Mouse (Mus musculus): ENCODE measurements at regions not wholly inside any gene's neighbourhood (a gene's known extent, or its start where the extent isn't known, plus 50 kb on each side); places are given as distances from the start of the nearest gene placed in this dataset.

DNA sequence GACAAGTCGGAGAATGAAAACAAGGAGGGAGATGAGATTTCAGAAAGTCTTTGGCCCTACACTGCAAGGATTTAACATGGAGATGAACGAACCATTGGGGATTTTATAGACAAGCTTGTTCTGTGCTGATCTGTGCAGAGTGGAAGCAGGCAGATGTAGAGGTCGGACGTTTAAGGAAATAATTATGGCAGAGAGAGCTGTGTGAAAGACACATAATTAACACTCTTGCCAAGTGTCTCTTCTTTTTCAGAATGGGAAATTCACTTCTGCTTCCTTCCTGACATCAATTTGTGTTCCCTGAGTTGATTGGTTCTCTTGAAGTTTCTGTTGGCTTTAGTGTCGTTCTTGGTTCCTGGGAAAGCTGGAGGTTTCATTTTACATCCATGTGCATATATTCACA, 302.3 kb upstream of the Nmur2 start:
- TF ChIP-seq CTCF (IDR thresholded peaks at IDR 0.05; ENCODE audit: borderline replicate concordance, extremely low read depth, insufficient read depth, insufficient read length) = no peak
- no peak for TF ChIP-seq POLR2A (IDR thresholded peaks at IDR 0.05; ENCODE audit: borderline replicate concordance, extremely low read depth, insufficient read depth, insufficient read length, poor library complexity, severe bottlenecking)
- peak; percentile 62 for DNase-seq (ENCODE audit: low read depth)

- DNase-seq (ENCODE audit: low read depth) = no peak
- no peak for TF ChIP-seq POLR2A (IDR thresholded peaks at IDR 0.05; ENCODE audit: borderline replicate concordance, extremely low read depth, insufficient read depth, insufficient read length, poor library complexity, severe bottlenecking)
- no peak for TF ChIP-seq CTCF (IDR thresholded peaks at IDR 0.05; ENCODE audit: borderline replicate concordance, extremely low read depth, insufficient read depth, insufficient read length)
Observed at GRCm38 (mm10) chr11:56341731-56342130, 300.9 kb upstream of the Nmur2 start.

DNA sequence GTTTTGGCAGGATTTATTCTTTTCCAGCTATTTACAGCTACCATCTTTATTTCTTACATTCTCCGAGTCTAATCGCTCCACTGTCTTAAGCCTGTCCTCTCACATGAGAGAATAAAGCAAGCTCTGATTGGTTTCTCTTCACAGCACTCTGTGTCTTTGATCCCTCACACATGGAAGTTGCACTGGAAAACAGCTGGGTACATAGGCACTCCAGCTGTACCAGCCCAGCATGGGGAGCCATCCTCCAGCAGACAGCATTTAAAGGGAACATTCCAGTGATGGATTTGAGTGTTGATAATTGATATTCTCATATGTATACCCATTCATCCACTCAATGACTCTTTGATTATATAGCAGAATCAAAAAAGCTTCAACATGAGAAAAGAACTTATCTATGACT, 300.2 kb upstream of the Nmur2 start:
- TF ChIP-seq POLR2A (IDR thresholded peaks at IDR 0.05; ENCODE audit: borderline replicate concordance, extremely low read depth, insufficient read depth, insufficient read length, poor library complexity, severe bottlenecking) (no peak), CTCF (IDR thresholded peaks at IDR 0.05; ENCODE audit: borderline replicate concordance, extremely low read depth, insufficient read depth, insufficient read length) (no peak)
- DNase-seq (ENCODE audit: low read depth) = peak; percentile 60

DNA sequence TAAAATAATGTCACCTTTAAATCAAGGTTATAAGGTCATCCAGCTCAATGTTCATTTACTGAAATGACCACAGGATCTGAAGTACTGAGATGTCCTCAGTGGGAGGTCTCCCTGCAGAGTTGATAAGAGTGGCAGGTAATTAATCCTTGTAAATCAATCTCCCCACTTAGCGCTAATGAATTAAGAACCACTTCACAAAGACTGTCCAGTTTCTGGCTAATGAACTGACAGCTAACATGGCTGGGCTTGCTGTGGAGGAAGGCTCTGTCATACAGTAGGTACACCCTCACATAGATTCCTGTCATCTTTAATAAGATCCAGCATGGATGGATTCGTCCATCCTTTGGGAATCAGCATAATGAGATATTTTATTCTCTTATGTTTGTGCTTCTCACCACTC, 297.7 kb upstream of the Nmur2 start:
- no peak for TF ChIP-seq POLR2A (IDR thresholded peaks at IDR 0.05; ENCODE audit: borderline replicate concordance, extremely low read depth, insufficient read depth, insufficient read length, poor library complexity, severe bottlenecking)
- no peak for TF ChIP-seq CTCF (IDR thresholded peaks at IDR 0.05; ENCODE audit: borderline replicate concordance, extremely low read depth, insufficient read depth, insufficient read length)
- peak; percentile 17 for DNase-seq (ENCODE audit: low read depth)

- DNase-seq (ENCODE audit: low read depth) = no peak
- no peak for TF ChIP-seq POLR2A (IDR thresholded peaks at IDR 0.05; ENCODE audit: borderline replicate concordance, extremely low read depth, insufficient read depth, insufficient read length, poor library complexity, severe bottlenecking)
- TF ChIP-seq CTCF (IDR thresholded peaks at IDR 0.05; ENCODE audit: borderline replicate concordance, extremely low read depth, insufficient read depth, insufficient read length) = no peak
Observed at GRCm38 (mm10) chr11:56335937-56336336, 295.1 kb upstream of the Nmur2 start.

DNA sequence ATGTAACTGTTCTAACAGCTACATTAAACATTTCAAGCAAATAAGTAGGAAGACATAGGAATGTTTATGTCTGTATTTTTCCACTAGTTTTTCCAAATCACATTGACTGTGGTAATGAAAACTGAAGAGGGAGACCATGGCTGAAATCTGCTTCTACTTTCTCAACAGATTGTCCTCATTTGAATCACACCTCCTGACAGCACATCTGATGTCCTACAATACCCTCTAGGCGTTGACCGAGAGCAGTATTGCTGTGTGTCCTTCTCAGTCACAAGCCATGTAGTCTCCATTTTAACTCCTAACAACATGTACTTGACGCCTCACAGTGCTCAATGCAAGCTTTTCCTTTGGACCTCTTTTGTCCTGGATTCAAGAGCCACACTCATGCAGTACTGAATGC, 279.5 kb upstream of the Nmur2 start:
- TF ChIP-seq CTCF (IDR thresholded peaks at IDR 0.05; ENCODE audit: borderline replicate concordance, extremely low read depth, insufficient read depth, insufficient read length) (no peak), POLR2A (IDR thresholded peaks at IDR 0.05; ENCODE audit: borderline replicate concordance, extremely low read depth, insufficient read depth, insufficient read length, poor library complexity, severe bottlenecking) (no peak)
- DNase-seq (ENCODE audit: low read depth) = no peak

DNA sequence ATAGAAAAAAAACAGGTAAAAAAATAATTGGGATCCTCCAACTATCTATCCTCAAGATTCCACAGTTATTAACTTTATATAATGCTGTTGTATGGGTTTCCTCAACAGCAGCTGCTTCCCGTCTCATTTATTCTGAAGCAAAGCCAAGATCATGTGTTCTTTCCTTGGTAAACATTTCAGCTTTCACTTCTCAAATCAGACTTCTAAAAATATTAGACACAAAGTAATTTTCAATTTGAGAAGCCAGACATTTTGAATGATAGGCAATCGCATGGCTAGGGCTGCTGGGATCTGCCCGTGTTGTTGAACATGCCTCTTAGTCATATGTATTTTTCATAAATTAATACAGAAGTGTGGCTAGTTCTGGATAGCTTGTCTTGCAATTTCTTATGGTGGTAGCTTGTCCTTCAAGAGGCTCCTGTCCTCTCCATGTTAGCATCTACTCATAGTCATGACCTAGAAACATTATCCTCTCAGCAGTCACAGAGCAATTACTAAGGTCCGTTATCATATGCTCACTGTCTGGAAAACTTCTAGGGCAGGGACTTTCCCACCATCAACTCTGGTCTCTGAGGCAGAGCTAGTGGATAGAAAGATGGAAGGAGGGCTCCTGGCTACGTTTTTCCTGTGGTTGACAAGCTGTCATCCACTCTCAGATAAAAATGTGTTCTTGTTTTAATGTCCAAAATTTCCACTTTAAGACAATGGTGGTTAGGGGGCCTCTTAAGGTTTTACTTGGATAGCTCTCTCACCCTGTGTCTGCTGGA, 274.6 kb upstream of the Nmur2 start:
- no peak for DNase-seq (ENCODE audit: low read depth)
- TF ChIP-seq POLR2A (IDR thresholded peaks at IDR 0.05; ENCODE audit: borderline replicate concordance, extremely low read depth, insufficient read depth, insufficient read length, poor library complexity, severe bottlenecking) = no peak
- no peak for TF ChIP-seq CTCF (IDR thresholded peaks at IDR 0.05; ENCODE audit: borderline replicate concordance, extremely low read depth, insufficient read depth, insufficient read length)

DNA sequence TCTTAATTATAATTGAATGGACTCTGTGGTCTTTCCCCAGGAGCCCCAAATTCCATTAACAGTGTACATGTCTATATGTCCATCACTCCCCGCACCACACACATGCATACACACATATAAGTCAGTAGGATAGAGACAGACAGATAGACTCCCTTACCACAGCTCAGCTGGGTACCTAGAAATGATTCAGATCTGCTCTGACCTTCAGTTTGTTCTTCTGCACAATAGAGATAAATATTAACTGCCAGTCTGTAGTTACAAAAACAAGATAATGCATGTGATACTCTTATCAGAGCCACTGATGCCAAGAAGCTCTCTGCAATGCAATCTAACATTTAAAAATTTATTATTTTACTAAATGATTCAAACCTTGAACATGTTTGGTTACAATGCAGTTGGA, 268.7 kb upstream of the Nmur2 start:
- DNase-seq (ENCODE audit: low read depth) = no peak
- TF ChIP-seq CTCF (IDR thresholded peaks at IDR 0.05; ENCODE audit: borderline replicate concordance, extremely low read depth, insufficient read depth, insufficient read length) (no peak), POLR2A (IDR thresholded peaks at IDR 0.05; ENCODE audit: borderline replicate concordance, extremely low read depth, insufficient read depth, insufficient read length, poor library complexity, severe bottlenecking) (no peak)

- peak; percentile 52 for DNase-seq (ENCODE audit: low read depth)
Observed at GRCm38 (mm10) chr11:56308383-56309105, 267.7 kb upstream of the Nmur2 start.

DNA sequence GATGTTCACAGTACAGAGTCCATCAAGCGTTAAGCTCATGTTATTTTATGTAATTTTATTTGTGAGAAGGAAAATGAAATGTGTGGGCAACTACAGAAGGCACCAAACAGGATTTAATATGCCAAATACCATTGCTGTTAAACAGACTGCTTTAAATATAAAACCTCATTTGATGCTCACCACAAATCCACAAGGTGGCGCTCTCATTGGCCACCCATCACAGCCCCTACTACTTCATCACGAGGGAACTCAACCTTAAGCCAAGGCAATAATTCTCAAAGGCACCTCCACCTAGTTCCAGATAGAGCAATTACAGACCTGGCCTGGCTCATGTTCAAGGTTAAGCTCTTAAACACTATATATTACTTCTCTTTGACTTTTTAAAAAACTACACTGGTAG, 266.2 kb upstream of the Nmur2 start:
- no peak for DNase-seq (ENCODE audit: low read depth)
- TF ChIP-seq POLR2A (IDR thresholded peaks at IDR 0.05; ENCODE audit: borderline replicate concordance, extremely low read depth, insufficient read depth, insufficient read length, poor library complexity, severe bottlenecking) (no peak), CTCF (IDR thresholded peaks at IDR 0.05; ENCODE audit: borderline replicate concordance, extremely low read depth, insufficient read depth, insufficient read length) (peak; percentile 38; the same call in 1 of the 2 replicates)

More at GRCm38 (mm10) chr11:56308383-56309105, 267.7 kb upstream of the Nmur2 start:
- TF ChIP-seq POLR2A (IDR thresholded peaks at IDR 0.05; ENCODE audit: borderline replicate concordance, extremely low read depth, insufficient read depth, insufficient read length, poor library complexity, severe bottlenecking) (no peak), CTCF (IDR thresholded peaks at IDR 0.05; ENCODE audit: borderline replicate concordance, extremely low read depth, insufficient read depth, insufficient read length) (no peak)

- TF ChIP-seq POLR2A (IDR thresholded peaks at IDR 0.05; ENCODE audit: borderline replicate concordance, extremely low read depth, insufficient read depth, insufficient read length, poor library complexity, severe bottlenecking) (no peak), CTCF (IDR thresholded peaks at IDR 0.05; ENCODE audit: borderline replicate concordance, extremely low read depth, insufficient read depth, insufficient read length) (no peak)
- peak; percentile 74 for DNase-seq (ENCODE audit: low read depth)
Observed at GRCm38 (mm10) chr11:56290651-56291578, 250.1 kb upstream of the Nmur2 start.
